Mouse (Mus musculus) erythroblast, embryonic 14.5 days (primary cell): Measurements from ENCODE around the gene Bcl9l.

Source experiments
- GATA1 ChIP-seq: IDR thresholded peaks from 2 replicates; pipeline ENCODE4 v1.6.1; 2012; ENCODE audit warnings: low read length, inconsistent platforms, mixed read lengths
- TAL1 ChIP-seq: IDR thresholded peaks from 3 replicates; pipeline ENCODE4 v1.6.1; 2012; ENCODE audit warnings: low read length, inconsistent platforms, mixed read lengths

- no peak for TF ChIP-seq GATA1
- no peak for TF ChIP-seq TAL1
Measured at GRCm38 (mm10) chr9:44532991-44533580, 50.5 kb downstream of the Bcl9l start.
